Mouse (Mus musculus) hindlimb bud, embryonic 11.5 days (tissue): ENCODE measurements around the gene Cpne4.

Experiments
- DNase-seq: peaks from one replicate; pipeline ENCODE4 v3.0.0-alpha.2; 2012; ENCODE audit warnings: low read depth, low spot score; ENCODE audit errors: extremely low spot score

Cpne4 gene

GRCm38 (mm10) chr9:104678571-104678970 lies 131.5 kb downstream of the Cpne4 start:
- no peak for DNase-seq

GRCm38 (mm10) chr9:104687051-104687450 lies 140.0 kb downstream of the Cpne4 start:
- no peak for DNase-seq

- no peak for DNase-seq
Measured at GRCm38 (mm10) chr9:104693145-104693544, 146.1 kb downstream of the Cpne4 start.

GRCm38 (mm10) chr9:104710831-104711230 lies 163.7 kb downstream of the Cpne4 start:
- DNase-seq, result no peak

- no peak for DNase-seq
Measured at GRCm38 (mm10) chr9:104725311-104725710, 178.2 kb downstream of the Cpne4 start.

- DNase-seq, result no peak
Measured at GRCm38 (mm10) chr9:104742661-104743380, 195.7 kb downstream of the Cpne4 start.

- DNase-seq, result no peak
Measured at GRCm38 (mm10) chr9:104755519-104755918, 208.4 kb downstream of the Cpne4 start.

- DNase-seq, result no peak
Measured at GRCm38 (mm10) chr9:104760031-104760430, 212.9 kb downstream of the Cpne4 start.

GRCm38 (mm10) chr9:104776198-104776815 lies 229.2 kb downstream of the Cpne4 start:
- DNase-seq, result no peak

- DNase-seq, result no peak
Measured at GRCm38 (mm10) chr9:104777135-104777534, 230.0 kb downstream of the Cpne4 start.

- DNase-seq, result no peak
Measured at GRCm38 (mm10) chr9:104777780-104778179, 230.7 kb downstream of the Cpne4 start.

- no peak for DNase-seq
Measured at GRCm38 (mm10) chr9:104796601-104797000, 249.5 kb downstream of the Cpne4 start.

GRCm38 (mm10) chr9:104804776-104805175 lies 257.7 kb downstream of the Cpne4 start:
- no peak for DNase-seq

GRCm38 (mm10) chr9:104814681-104815080 lies 267.6 kb downstream of the Cpne4 start:
- DNase-seq, result no peak

GRCm38 (mm10) chr9:104828646-104829045 lies 281.6 kb downstream of the Cpne4 start:
- DNase-seq, result no peak

- no peak for DNase-seq
Measured at GRCm38 (mm10) chr9:104832934-104833539, 286.0 kb downstream of the Cpne4 start.

- DNase-seq, result no peak
Measured at GRCm38 (mm10) chr9:104837931-104838330, 290.8 kb downstream of the Cpne4 start.

GRCm38 (mm10) chr9:104841278-104841677 lies 294.2 kb downstream of the Cpne4 start:
- no peak for DNase-seq

GRCm38 (mm10) chr9:104845226-104845930 lies 298.3 kb downstream of the Cpne4 start:
- DNase-seq, result no peak

GRCm38 (mm10) chr9:104853701-104854100 lies 306.6 kb downstream of the Cpne4 start:
- no peak for DNase-seq

- DNase-seq, result no peak
Measured at GRCm38 (mm10) chr9:104854245-104854921, 307.3 kb downstream of the Cpne4 start.
